Mouse (Mus musculus) CH12.LX (cell line): ENCODE results near the gene Cfap54. TPM values are rescaled to one million over a fixed set of nuclear protein-coding genes. Genes with fewer than 3 reads are reported as not detected.
A peak's percentile ranks its signal among the peaks of the same experiment; 100 is the strongest.

Experiments
- DNase-seq: peaks from one replicate; pipeline ENCODE4 v3.0.0-alpha.2; 2013; ENCODE audit errors: extremely low read depth
- H3K27ac ChIP-seq: 2 replicates; pipeline ENCODE4 v1.5.1; 2012; ENCODE audit warnings: low read depth, mild to moderate bottlenecking, control low read depth, moderate library complexity; ENCODE audit not compliant: insufficient read depth
- H3K27me3 ChIP-seq: replicated peaks from 2 replicates; pipeline ENCODE3; 2012; ENCODE audit warnings: inconsistent platforms
- H3K36me3 ChIP-seq, 2 experiments: replicated peaks in 1 of 2; 2 replicates each; pipeline versions ENCODE3 to v1.6.1; 2012; ENCODE audit warnings: inconsistent platforms in 1 of 2, low read length in 1 of 2, mild to moderate bottlenecking in 1 of 2, mixed read lengths in 1 of 2, moderate library complexity in 1 of 2; ENCODE audit not compliant: control insufficient read depth in 1 of 2, insufficient read depth in 1 of 2
- H3K4me1 ChIP-seq, 2 experiments: 2 replicates each; pipeline ENCODE4 v1.6.1; 2012; ENCODE audit warnings: inconsistent platforms in 1 of 2, moderate library complexity in 1 of 2; ENCODE audit not compliant: insufficient read depth in 2 of 2, control insufficient read depth in 1 of 2
- H3K4me2 ChIP-seq: 2 replicates; pipeline ENCODE4 v1.6.1; 2012; ENCODE audit warnings: low read depth, mild to moderate bottlenecking, control low read depth; ENCODE audit not compliant: poor library complexity, insufficient read depth, severe bottlenecking
- H3K4me3 ChIP-seq, 3 experiments: fragments of 150-350 bp in 1 of 3; sonication (generic) in 1 of 3; replicated peaks in 1 of 3; 2 replicates each; pipeline versions ENCODE3 to v1.5.1; 2011 to 2012; ENCODE audit warnings: low read depth in 2 of 3, low read length in 2 of 3, mild to moderate bottlenecking in 2 of 3, moderate library complexity in 2 of 3, control low read depth in 1 of 3, improper control_type of control experiment in 1 of 3, inconsistent platforms in 1 of 3, mixed read lengths in 1 of 3; ENCODE audit not compliant: poor library complexity in 1 of 3
- H3K79me2 ChIP-seq: replicated peaks from 2 replicates; pipeline ENCODE4 v1.6.1; 2012; ENCODE audit warnings: mild to moderate bottlenecking, moderate library complexity; ENCODE audit not compliant: control insufficient read depth, poor library complexity, insufficient read depth, severe bottlenecking; ENCODE audit errors: extremely low read depth
- H3K9ac ChIP-seq: 2 replicates; pipeline ENCODE4 v1.6.1; 2012; ENCODE audit warnings: low read depth, mild to moderate bottlenecking, control low read depth, moderate library complexity; ENCODE audit not compliant: insufficient read depth
- H3K9me3 ChIP-seq: replicated peaks from 2 replicates; pipeline ENCODE3; 2012; ENCODE audit warnings: low read length, inconsistent platforms, mixed read lengths
- BHLHE40 ChIP-seq: IDR thresholded peaks from 2 replicates; pipeline ENCODE4 v1.6.1; 2011; ENCODE audit warnings: mild to moderate bottlenecking, low read depth, low read length, improper control_type of control experiment
- CHD2 ChIP-seq: IDR thresholded peaks from 2 replicates; pipeline ENCODE4 v1.6.1; 2011; ENCODE audit warnings: low read length, improper control_type of control experiment
- CTCF ChIP-seq, 2 experiments: IDR thresholded peaks in 1 of 2; conservative IDR thresholded peaks in 1 of 2; 2 replicates each; pipeline ENCODE4 v1.5.1; 2011 to 2012; ENCODE audit warnings: low read depth in 2 of 2, low read length in 2 of 2, improper control_type of control experiment in 1 of 2, inconsistent platforms in 1 of 2, mild to moderate bottlenecking in 1 of 2, moderate library complexity in 1 of 2
- ELF1 ChIP-seq: IDR thresholded peaks from 2 replicates; pipeline ENCODE4 v1.6.1; 2014; ENCODE audit warnings: low read depth, mild to moderate bottlenecking, inconsistent platforms, low read length, improper control_type of control experiment
- EP300 ChIP-seq: IDR thresholded peaks from 2 replicates; pipeline ENCODE4 v1.6.1; 2011; ENCODE audit warnings: low read length, improper control_type of control experiment
- ETS1 ChIP-seq: conservative IDR thresholded peaks from 2 replicates; pipeline ENCODE4 v1.6.1; 2012; ENCODE audit warnings: low read depth, mild to moderate bottlenecking, inconsistent platforms, low read length, improper control_type of control experiment, moderate library complexity
- GABPA ChIP-seq: IDR thresholded peaks from 2 replicates; pipeline ENCODE4 v1.6.1; 2012; ENCODE audit warnings: low read depth, low read length, improper control_type of control experiment, inconsistent platforms; ENCODE audit not compliant: insufficient replicate concordance
- HCFC1 ChIP-seq: IDR thresholded peaks from 2 replicates; pipeline ENCODE4 v1.6.1; 2012; ENCODE audit warnings: low read depth, mild to moderate bottlenecking, inconsistent platforms, low read length, improper control_type of control experiment
- IRF4 ChIP-seq: IDR thresholded peaks from 2 replicates; pipeline ENCODE4 v1.6.1; 2014; ENCODE audit warnings: low read depth, mild to moderate bottlenecking, inconsistent platforms, low read length, improper control_type of control experiment
- JUND ChIP-seq: conservative IDR thresholded peaks from 2 replicates; pipeline ENCODE4 v1.6.1; 2011; ENCODE audit warnings: low read depth, low read length, improper control_type of control experiment
- KAT2A ChIP-seq: IDR thresholded peaks from 2 replicates; pipeline ENCODE4 v1.6.1; 2012; ENCODE audit warnings: low read length, improper control_type of control experiment, inconsistent platforms; ENCODE audit not compliant: insufficient replicate concordance
- MAFK ChIP-seq: IDR thresholded peaks from 2 replicates; pipeline ENCODE4 v1.6.1; 2011; ENCODE audit warnings: low read length, improper control_type of control experiment; ENCODE audit not compliant: insufficient replicate concordance
- MAX ChIP-seq: IDR thresholded peaks from 2 replicates; pipeline ENCODE4 v1.6.1; 2011; ENCODE audit warnings: low read length, improper control_type of control experiment
- MAZ ChIP-seq: IDR thresholded peaks from 2 replicates; pipeline ENCODE4 v1.6.1; 2012; ENCODE audit warnings: low read depth, mild to moderate bottlenecking, inconsistent platforms, low read length, improper control_type of control experiment, moderate library complexity
- MEF2A ChIP-seq: IDR thresholded peaks from 2 replicates; pipeline ENCODE4 v1.6.1; 2014; ENCODE audit warnings: low read depth, mild to moderate bottlenecking, inconsistent platforms, low read length, improper control_type of control experiment, borderline replicate concordance
- MXI1 ChIP-seq: IDR thresholded peaks from 2 replicates; pipeline ENCODE4 v1.6.1; 2011; ENCODE audit warnings: mild to moderate bottlenecking, low read depth, low read length, improper control_type of control experiment
- MYC ChIP-seq: IDR thresholded peaks from 2 replicates; pipeline ENCODE4 v1.6.1; 2011; ENCODE audit warnings: low read depth, mild to moderate bottlenecking, improper control_type of control experiment, low read length
- NELFE ChIP-seq: IDR thresholded peaks from 2 replicates; pipeline ENCODE4 v1.6.1; 2011; ENCODE audit warnings: low read depth, low read length, improper control_type of control experiment
- NRF1 ChIP-seq: IDR thresholded peaks from 2 replicates; pipeline ENCODE4 v1.6.1; 2014; ENCODE audit warnings: low read depth, mild to moderate bottlenecking, inconsistent platforms, low read length, improper control_type of control experiment, moderate library complexity
- PAX5 ChIP-seq: IDR thresholded peaks from 2 replicates; pipeline ENCODE4 v1.6.1; 2012; ENCODE audit warnings: low read length, inconsistent platforms, mixed read lengths
- POLR2A ChIP-seq: IDR thresholded peaks from 2 replicates; pipeline ENCODE4 v1.6.1; 2011; ENCODE audit warnings: low read depth, mild to moderate bottlenecking, improper control_type of control experiment, low read length
- POLR2AphosphoS2 ChIP-seq: IDR thresholded peaks from 2 replicates; pipeline ENCODE4 v1.6.1; 2011; ENCODE audit warnings: low read depth, low read length, improper control_type of control experiment
- RCOR1 ChIP-seq: conservative IDR thresholded peaks from 2 replicates; pipeline ENCODE4 v1.6.1; 2012; ENCODE audit warnings: low read depth, mild to moderate bottlenecking, inconsistent platforms, low read length, improper control_type of control experiment
- SIN3A ChIP-seq: IDR thresholded peaks from 2 replicates; pipeline ENCODE4 v1.6.1; 2012; ENCODE audit warnings: low read length, improper control_type of control experiment, inconsistent platforms
- SMC3 ChIP-seq: IDR thresholded peaks from 2 replicates; pipeline ENCODE4 v1.6.1; 2011; ENCODE audit warnings: low read depth, low read length, improper control_type of control experiment
- TBP ChIP-seq: conservative IDR thresholded peaks from 2 replicates; pipeline ENCODE4 v1.6.1; 2011; ENCODE audit warnings: low read depth, low read length, improper control_type of control experiment
- TCF12 ChIP-seq: IDR thresholded peaks from 2 replicates; pipeline ENCODE4 v1.6.1; 2014; ENCODE audit warnings: low read depth, mild to moderate bottlenecking, inconsistent platforms, low read length, improper control_type of control experiment
- UBTF ChIP-seq: IDR thresholded peaks from 2 replicates; pipeline ENCODE4 v1.6.1; 2012; ENCODE audit warnings: low read depth, mild to moderate bottlenecking, inconsistent platforms, low read length, improper control_type of control experiment, moderate library complexity
- USF1 ChIP-seq: IDR thresholded peaks from 2 replicates; pipeline ENCODE4 v1.6.1; 2014; ENCODE audit warnings: low read depth, mild to moderate bottlenecking, inconsistent platforms, low read length, improper control_type of control experiment
- USF2 ChIP-seq: conservative IDR thresholded peaks from 2 replicates; pipeline ENCODE4 v1.6.1; 2011; ENCODE audit warnings: low read depth, low read length, improper control_type of control experiment
- ZKSCAN1 ChIP-seq: IDR thresholded peaks from 2 replicates; pipeline ENCODE4 v1.6.1; 2012; ENCODE audit warnings: low read depth, inconsistent platforms, low read length, improper control_type of control experiment, borderline replicate concordance
- ZMIZ1 ChIP-seq: IDR thresholded peaks from 2 replicates; pipeline ENCODE4 v1.6.1; 2012; ENCODE audit warnings: low read depth, mild to moderate bottlenecking, inconsistent platforms, low read length, improper control_type of control experiment
- dilution Hi-C: fragments of 300-500 bp; cut with MboI; formaldehyde crosslinking; loops from 2 replicates; pipeline ENCODE4 v1.14.3; 2020; ENCODE audit warnings: low sequenced_read_pairs; ENCODE audit not compliant: extremely low pct_unique_long_range_greater_than_20kb, extremely low pct_ligation_motif_present
- in situ Hi-C: fragments of 300-500 bp; cut with MboI; formaldehyde crosslinking; loops from 3 replicates; pipeline ENCODE4 v1.14.3; 2019; ENCODE audit warnings: low sequenced_read_pairs, low pct_ligation_motif_present, low pct_unique_long_range_greater_than_20kb, mixed read lengths
- polyA plus RNA-seq: library from polyadenylated mRNA; unstranded; fragments of >175 nt; gene quantifications from 2 replicates; pipeline ENCODE4 v1.2.1, GENCODE M21; 2012; ENCODE audit warnings: low read depth; ENCODE audit not compliant: insufficient read length
- total RNA-seq, 2 experiments: library from RNA; depleted of rRNA; stranded (reverse); fragments of 300-350 nt in 1 of 2; fragments of >200 nt in 1 of 2; gene quantifications; 2 replicates each; pipeline ENCODE4 v1.2.3; 2012 to 2014

Gene Cfap54
- total and polyA plus RNA-seq, 3 experiments = 0.38 to 1.3 (median 1.3) TPM

GRCm38 (mm10) chr10:93126025-93126424 lies 44.6 kb upstream of the Cfap54 start:
- H3K4me3 ChIP-seq = no peak overlapping the region
- in situ Hi-C loops = no loop called here
- peaks cover 0 to 16% of the 10 kb centered on the region in 2 experiments; a peak in 2 of 4 replicates for H3K4me1 ChIP-seq
- H3K79me2 ChIP-seq = no peaks in the 10 kb centered on the region
- TF ChIP-seq KAT2A = no peak
- dilution Hi-C loops = no loop called here
- no peaks in the 10 kb centered on the region for H3K27me3 ChIP-seq
- DNase-seq = no peak
- H3K27ac ChIP-seq = no peak overlapping the region
- H3K9me3 ChIP-seq = no peaks in the 10 kb centered on the region
- H3K4me2 ChIP-seq = no peak overlapping the region
- no peaks in the 10 kb centered on the region for H3K36me3 ChIP-seq
- no peak overlapping the region for H3K9ac ChIP-seq

GRCm38 (mm10) chr10:93123957-93124613 lies 42.7 kb upstream of the Cfap54 start:
- peak; percentile 93 for DNase-seq
- no peaks in the 10 kb centered on the region for H3K79me2 ChIP-seq
- H3K9me3 ChIP-seq = no peaks in the 10 kb centered on the region
- peak overlapping the region; percentile 63 for H3K4me2 ChIP-seq
- H3K27ac ChIP-seq = peak overlapping the region; percentile 51; the same call in 1 of the 2 replicates
- H3K27me3 ChIP-seq = no peaks in the 10 kb centered on the region
- in situ Hi-C loops (no loop called here), dilution Hi-C loops (no loop called here)
- peaks cover 0 to 16% of the 10 kb centered on the region in 2 experiments; a peak in 2 of 4 replicates for H3K4me1 ChIP-seq
- H3K36me3 ChIP-seq = no peaks in the 10 kb centered on the region
- H3K9ac ChIP-seq = peak overlapping the region; percentile 87
- H3K4me3 ChIP-seq = peak overlapping the region; percentile 59 to 75 (median 62)
- TF ChIP-seq MXI1 (no peak), GABPA (peak; percentile 71), BHLHE40 (peak; percentile 34; the same call in 1 of the 2 replicates), ZKSCAN1 (no peak), NELFE (peak; percentile 87), SMC3 (no peak), POLR2AphosphoS2 (peak; percentile 83; the same call in 1 of the 2 replicates), KAT2A (no peak), UBTF (no peak), NRF1 (no peak), EP300 (peak; percentile 59), RCOR1 (0 out of 2 replicates have a peak, but pooled peaks have one; percentile 35), IRF4 (peak; percentile 69), TCF12 (peak; percentile 76), USF1 (no peak), USF2 (no peak), TBP (peak; percentile 85), MAZ (peak; percentile 46; the same call in 1 of the 2 replicates), HCFC1 (peak; percentile 69), SIN3A (peak; percentile 87), MAFK (no peak), ELF1 (peak; percentile 76), MEF2A (peak; percentile 66), PAX5 (no peak), ZMIZ1 (peak; percentile 82), MAX (peak; percentile 54; the same call in 1 of the 2 replicates), CTCF (conservative IDR thresholded peaks at IDR 0.05 in 1 of 2, IDR thresholded peaks at IDR 0.05 in 1 of 2; ENCODE audit: low read depth in 2 of 2, low read length in 2 of 2) (no peak), CHD2 (no peak), POLR2A (peak; percentile 88), ETS1 (peak; percentile 86), MYC (peak; percentile 26; the same call in 1 of the 2 replicates), JUND (peak; percentile 85)
